Mouse (Mus musculus) c-Kit-positive CD71-negative TER-119-negative erythroid progenitor cells, embryonic 14.5 days (primary cell): ENCODE measurements around the gene Usb1.
"Not testable (repeated sequence)": the region's sequence is repeated elsewhere in the genome, so short reads cannot be mapped to it uniquely, and the experiment has no call there.

ENCODE experiments used
- DNase-seq: peaks from one replicate; pipeline ENCODE4 v3.0.0-alpha.2; 2013; ENCODE audit warnings: low read depth

The Usb1 gene

GRCm38 (mm10) chr8:95375374-95375930 is 43.4 kb downstream of the Usb1 start:
- no peak for DNase-seq

DNA sequence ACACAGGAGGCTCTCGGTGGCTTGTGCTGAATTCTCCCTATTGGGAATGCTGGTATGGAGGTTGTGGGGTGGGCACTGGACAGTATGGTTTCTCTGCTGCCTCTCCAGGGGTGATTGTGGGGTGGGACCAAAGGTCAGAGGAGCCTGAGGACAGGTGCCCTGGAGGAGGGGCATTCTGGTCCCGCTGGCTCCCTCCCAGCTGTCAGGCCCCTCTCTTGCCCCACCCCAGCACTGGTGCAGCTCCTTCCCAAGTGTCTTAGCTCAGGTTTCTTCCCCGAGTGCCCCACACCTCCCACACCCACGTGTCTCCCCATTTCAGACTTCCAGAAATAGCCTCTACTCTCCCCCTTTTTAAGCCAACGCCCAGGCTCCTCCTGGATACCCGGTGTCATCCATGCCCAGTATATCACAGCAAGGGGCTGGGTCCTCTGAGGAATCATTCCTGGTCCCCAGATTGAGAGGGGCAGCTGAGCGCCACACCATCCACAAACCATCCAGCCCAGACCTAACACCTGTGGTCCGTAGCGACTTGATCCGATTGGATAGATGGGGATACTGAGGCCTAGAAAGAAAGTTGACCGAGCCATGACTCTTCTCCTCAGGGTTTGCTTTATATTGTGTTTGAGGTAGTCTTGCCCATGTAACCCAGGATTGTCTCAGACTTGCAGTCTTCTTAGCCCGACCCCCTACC is 44.4 kb downstream of the Usb1 start:
- no peak for DNase-seq

- DNase-seq: no peak
Observed at GRCm38 (mm10) chr8:95377101-95377500, 45.0 kb downstream of the Usb1 start.

- DNase-seq: no peak
Observed at GRCm38 (mm10) chr8:95377863-95378291, 45.8 kb downstream of the Usb1 start.

DNA sequence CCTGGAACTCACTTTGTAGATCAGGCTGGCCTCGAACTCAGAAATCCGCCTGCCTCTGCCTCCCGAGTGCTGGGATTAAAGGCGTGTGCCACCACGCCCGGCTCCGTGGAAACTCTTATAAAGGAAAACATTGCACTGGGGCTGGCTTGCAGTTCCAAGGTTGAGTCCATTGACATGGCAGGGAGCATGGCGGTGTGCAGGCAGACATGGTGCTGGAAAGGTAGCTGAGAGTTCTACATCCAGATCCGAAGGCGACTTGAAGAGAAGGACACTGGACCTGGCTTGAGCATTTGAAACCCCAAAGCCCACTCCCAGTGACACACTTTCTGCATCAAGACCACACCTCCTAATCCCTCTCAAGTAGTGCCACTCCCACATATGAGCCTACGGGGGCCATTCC is 46.8 kb downstream of the Usb1 start:
- not testable (repeated sequence) for DNase-seq

DNA sequence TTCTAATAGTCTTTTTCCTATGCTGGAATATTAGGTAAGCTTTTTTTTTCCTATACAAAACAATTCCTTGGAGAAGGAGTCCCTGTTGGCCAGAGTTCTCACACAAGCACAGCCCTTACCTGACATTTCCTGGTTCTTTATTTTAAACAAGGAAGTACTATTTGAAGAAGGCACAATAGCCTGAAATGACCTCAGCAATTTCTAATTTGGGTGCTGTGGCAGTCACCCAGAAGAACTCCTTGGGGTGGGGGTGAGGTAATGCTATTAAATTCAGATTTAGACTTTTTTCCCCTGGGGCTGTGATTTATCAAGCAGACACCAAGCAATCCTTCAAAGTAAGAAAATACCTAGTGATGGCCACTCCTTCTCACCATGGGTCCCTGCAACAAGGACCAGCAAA is 48.9 kb downstream of the Usb1 start:
- no peak for DNase-seq

DNA sequence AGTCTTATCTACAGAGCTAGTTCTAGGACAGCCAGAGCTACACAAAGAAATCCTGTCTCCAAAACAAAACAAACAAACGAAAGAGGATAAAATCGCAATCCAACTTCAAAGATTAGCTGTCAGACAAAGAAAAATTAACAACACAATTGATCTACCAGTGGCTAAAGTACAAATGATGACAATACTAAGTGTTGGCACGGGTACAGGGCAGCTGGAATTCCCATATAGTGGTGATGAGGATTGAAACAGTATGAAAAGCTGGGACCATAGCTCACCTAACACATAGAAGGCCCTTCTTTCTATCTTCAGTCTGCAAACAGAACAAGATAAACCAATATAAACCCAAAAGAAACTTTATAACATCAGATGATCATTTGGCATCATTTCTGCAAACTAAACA is 49.5 kb downstream of the Usb1 start:
- no peak for DNase-seq

DNA sequence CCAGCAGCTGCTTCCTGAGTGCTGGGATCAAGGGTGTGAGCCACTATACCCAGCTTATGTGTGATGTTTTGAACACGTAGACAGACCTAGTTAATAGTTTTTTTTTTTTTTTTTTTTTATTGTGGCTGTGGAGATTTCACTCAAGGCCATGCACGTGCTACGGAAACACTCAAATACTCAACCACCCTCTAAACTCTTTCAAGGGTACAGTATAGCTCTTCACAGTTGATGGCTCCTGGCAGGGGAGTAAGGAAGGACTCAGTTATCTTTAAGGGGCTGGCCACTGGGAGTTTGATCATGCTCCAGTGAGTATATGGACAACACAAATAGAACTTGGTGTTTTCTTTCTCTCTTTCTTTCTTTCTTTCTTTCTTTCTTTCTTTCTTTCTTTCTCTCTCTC is 52.4 kb downstream of the Usb1 start:
- no peak for DNase-seq

GRCm38 (mm10) chr8:95386037-95386436 is 54.0 kb downstream of the Usb1 start:
- no peak for DNase-seq

GRCm38 (mm10) chr8:95387221-95387620 is 55.1 kb downstream of the Usb1 start:
- DNase-seq: no peak

GRCm38 (mm10) chr8:95387936-95388335 is 55.9 kb downstream of the Usb1 start:
- DNase-seq: no peak

- DNase-seq: no peak
Observed at GRCm38 (mm10) chr8:95390312-95390711, 58.2 kb downstream of the Usb1 start.

DNA sequence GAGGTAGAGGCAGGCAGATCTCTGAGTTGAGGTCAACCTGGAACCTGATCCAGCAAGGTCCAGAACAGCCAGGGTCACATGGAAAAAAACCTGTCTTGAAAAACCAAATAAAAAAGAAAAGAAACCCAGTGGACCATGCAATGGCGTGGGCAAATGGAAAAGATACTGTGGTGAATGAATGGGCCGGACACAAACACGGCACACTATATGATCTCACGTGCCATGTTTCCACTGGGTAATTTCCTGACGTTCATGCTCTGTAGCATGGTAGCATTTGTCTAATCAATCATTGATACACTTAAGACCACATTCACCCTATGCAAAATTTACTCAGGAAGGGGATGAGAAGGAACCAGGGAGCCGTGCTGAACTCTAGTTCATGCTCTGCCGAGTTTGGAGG is 59.0 kb downstream of the Usb1 start:
- no peak for DNase-seq

GRCm38 (mm10) chr8:95392604-95393003 is 60.5 kb downstream of the Usb1 start:
- DNase-seq: no peak

- no peak for DNase-seq
Observed at GRCm38 (mm10) chr8:95395186-95395918, 63.3 kb downstream of the Usb1 start.

DNA sequence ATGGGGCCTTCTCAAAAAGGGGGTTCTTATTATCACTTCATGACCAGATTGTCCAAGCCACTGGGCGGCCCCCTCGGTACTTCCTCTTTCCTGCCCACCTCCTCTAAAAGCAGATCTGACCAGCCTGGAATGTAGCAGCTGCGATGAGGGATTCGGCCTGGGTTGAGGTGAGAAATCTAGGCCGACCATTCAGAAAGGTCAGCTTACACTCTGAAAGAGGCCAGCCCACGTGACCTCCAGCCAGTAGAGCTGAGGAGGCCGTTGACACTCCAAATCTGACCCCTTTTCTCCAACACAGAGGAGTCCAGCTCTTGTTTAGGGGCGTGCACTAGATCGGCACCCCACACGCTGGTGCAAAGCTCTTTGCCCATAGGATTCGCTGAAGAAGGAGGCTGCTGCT is 64.7 kb downstream of the Usb1 start:
- no peak for DNase-seq
